Comparison of ENCODE assay signal across 18 mouse cellular contexts in genomic region chr7:118788481-118788880, GRCm38 (mm10). TPM values are rescaled to one million over a fixed set of nuclear protein-coding genes. Genes with fewer than 3 reads are reported as not detected.
DNase-seq lines count a peak whose midpoint lies in the region; TF ChIP-seq lines count a peak whose summit lies in the region.
"Had no signal": no experiment of that assay in that cellular context is flagged by ENCODE, and none has a peak within 500 bp of the region (broad histone marks: within the 10 kb centered on the region; RNA-seq: fewer than 3 reads in every experiment).

No protein-coding gene starts in this region.

- TF ChIP-seq POLR2A in ES-Bruce4 (IDR thresholded peaks at IDR 0.05; ENCODE audit: insufficient read depth, low read length) = no peak

- 0 out of 2 replicates have a peak, but pooled peaks have one; percentile 3 for TF ChIP-seq CTCF in layer of hippocampus, adult 2 months (conservative IDR thresholded peaks at IDR 0.05)
- peak; percentile 10 for TF ChIP-seq CTCF in ES-Bruce4 (IDR thresholded peaks at IDR 0.05; ENCODE audit: low read depth, low read length)

- H3K27me3 ChIP-seq in ES-Bruce4 (ENCODE audit: control insufficient read depth, insufficient read depth, low read length, poor library complexity, severe bottlenecking) = no peaks in the 10 kb centered on the region
- H3K27me3 ChIP-seq: CH12.LX; embryonic facial prominence, embryonic 15.5 days; liver, embryonic 12.5 days; lung, embryonic 15.5 days; midbrain, embryonic 15.5 days; Patski had no signal

- no peaks in the 10 kb centered on the region for H3K36me3 ChIP-seq in ES-Bruce4 (ENCODE audit: control insufficient read depth, insufficient read depth, low read length, poor library complexity, severe bottlenecking)

- H3K27ac ChIP-seq in layer of hippocampus, adult 2 months = no peak overlapping the region
- H3K27ac ChIP-seq in ES-Bruce4 (ENCODE audit: insufficient read depth, low read length) = no peak overlapping the region
- H3K27ac ChIP-seq: embryonic facial prominence, embryonic 15.5 days; liver, embryonic 12.5 days; lung, embryonic 15.5 days; midbrain, embryonic 15.5 days; stomach, postnatal 0 days had no signal

- H3K9ac ChIP-seq in ES-Bruce4 (ENCODE audit: low read depth, poor library complexity, severe bottlenecking) = no peak overlapping the region
- H3K9ac ChIP-seq: embryonic facial prominence, embryonic 15.5 days; liver, embryonic 12.5 days; lung, embryonic 15.5 days; midbrain, embryonic 15.5 days had no signal

- peak; percentile 17 for DNase-seq in embryo, embryonic 11 days
- DNase-seq in embryo, embryonic 9.5 days (ENCODE audit: extremely low spot score) = no peak
- no peak for DNase-seq in layer of hippocampus, adult 2 months (ENCODE audit: low spot score in 2 of 2)
- no peak for DNase-seq in layer of hippocampus, postnatal 25 days (ENCODE audit: extremely low spot score in 1 of 2, low spot score in 1 of 2)
- peak; percentile 73 for DNase-seq in adrenal gland, postnatal 14 days
- no peak for DNase-seq in retina, embryonic 14.5 days (ENCODE audit: low spot score)
- DNase-seq: cerebellum, adult 2 months; gastrocnemius, postnatal 36 days; left cerebral cortex, postnatal 4 days; thymus, postnatal 36 days had no signal

- no peak overlapping the region for H3K4me3 ChIP-seq in layer of hippocampus, adult 2 months
- no peak overlapping the region for H3K4me3 ChIP-seq in ES-Bruce4 (ENCODE audit: low read depth, low read length)
- H3K4me3 ChIP-seq: embryonic facial prominence, embryonic 15.5 days; liver, embryonic 12.5 days; lung, embryonic 15.5 days; midbrain, embryonic 15.5 days had no signal

- H3K4me1 ChIP-seq in ES-Bruce4 (ENCODE audit: control insufficient read depth, insufficient read depth, low read length) = no peaks in the 10 kb centered on the region
- H3K4me1 ChIP-seq: embryonic facial prominence, embryonic 15.5 days; liver, embryonic 12.5 days; lung, embryonic 15.5 days; midbrain, embryonic 15.5 days had no signal

- no peaks in the 10 kb centered on the region for H3K9me3 ChIP-seq in ES-Bruce4 (replicated peaks; ENCODE audit: control insufficient read depth, insufficient read depth, low read length, poor library complexity, severe bottlenecking)
- H3K9me3 ChIP-seq: embryonic facial prominence, embryonic 15.5 days; liver, embryonic 12.5 days; lung, embryonic 15.5 days; midbrain, embryonic 15.5 days had no signal

- TF ChIP-seq EP300 in ES-Bruce4 (IDR thresholded peaks at IDR 0.05; ENCODE audit: insufficient read depth, low read depth, low read length) = no peak

RNA-seq across cellular contexts. Expression of gene Vps35l, which starts 48.5 kb away (rescaled TPM):
- total RNA-seq in layer of hippocampus, adult 2 months (2021) = 10 to 100 TPM; 58.5 to 65.1 TPM
- 10 to 100 TPM; 62.8 to 68.5 TPM for total RNA-seq in layer of hippocampus, postnatal 25 days (2021)
- 53.6 and 54.7 TPM in 2 replicates for polyA plus RNA-seq in ES-Bruce4 (2011; ENCODE audit: insufficient read depth, insufficient read length, low read depth, missing spikeins)
- 52.4 and 62.7 TPM in 2 replicates for total RNA-seq in adrenal gland, postnatal 14 days (2021)

Comparison
In these comparisons a context has a peak if more than half of its experiments do, and no peak if none do; other contexts are left out.
1. DNase-seq: peak in embryo, embryonic 11 days (single experiment) and adrenal gland, postnatal 14 days (single experiment); none in embryo, embryonic 9.5 days (single experiment), layer of hippocampus, adult 2 months (0 of 2), layer of hippocampus, postnatal 25 days (0 of 2) and retina, embryonic 14.5 days (single experiment).